Mouse (Mus musculus): ENCODE measurements around the gene Snca.

DNA sequence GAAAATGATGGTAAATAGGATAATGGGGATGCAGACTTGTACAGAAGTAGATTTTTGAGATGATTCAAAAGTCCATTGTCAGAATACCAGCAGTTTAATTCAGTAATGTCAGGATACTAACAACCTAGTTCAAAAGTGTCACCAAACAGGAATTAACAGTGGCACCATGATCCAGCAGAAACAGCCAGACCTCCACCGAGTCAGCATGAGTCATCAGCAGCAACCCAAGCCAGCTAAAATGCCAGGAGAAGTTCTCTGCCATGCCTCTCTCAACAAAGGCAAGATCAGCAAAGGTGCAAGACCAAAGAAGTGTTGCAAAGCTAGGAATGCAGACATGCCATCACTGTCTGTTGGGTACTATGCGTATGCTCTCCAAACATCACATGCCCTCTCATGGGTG is 22.0 kb upstream of the Snca start:
- TF ChIP-seq CTCF (conservative IDR thresholded peaks at IDR 0.05 in 1 of 2, IDR thresholded peaks at IDR 0.05 in 1 of 2; ENCODE audit: low read depth in 2 of 2, low read length in 2 of 2) (no peak), POLR2A (IDR thresholded peaks at IDR 0.05; ENCODE audit: low read depth, low read length) (no peak), MAFK (IDR thresholded peaks at IDR 0.05; ENCODE audit: insufficient replicate concordance, low read length) (no peak), MAX (IDR thresholded peaks at IDR 0.05; ENCODE audit: low read length) (no peak), BHLHE40 (IDR thresholded peaks at IDR 0.05; ENCODE audit: low read depth, low read length) (no peak), ZC3H11A (IDR thresholded peaks at IDR 0.05; ENCODE audit: low read depth, low read length) (no peak), USF1 (IDR thresholded peaks at IDR 0.05; ENCODE audit: low read depth, low read length) (no peak), MEF2A (IDR thresholded peaks at IDR 0.05; ENCODE audit: borderline replicate concordance, low read depth, low read length) (no peak), EP300 (IDR thresholded peaks at IDR 0.05; ENCODE audit: low read length) (no peak), KAT2A (IDR thresholded peaks at IDR 0.05; ENCODE audit: insufficient replicate concordance, low read length) (no peak), JUND (conservative IDR thresholded peaks at IDR 0.05; ENCODE audit: low read depth, low read length) (no peak), CHD1 (IDR thresholded peaks at IDR 0.05; ENCODE audit: low read depth, low read length) (no peak), UBTF (IDR thresholded peaks at IDR 0.05; ENCODE audit: low read depth, low read length) (no peak), ETS1 (conservative IDR thresholded peaks at IDR 0.05; ENCODE audit: low read depth, low read length) (no peak)

All from CH12.LX (cell line).